Mouse (Mus musculus) erythroblast, embryonic 14.5 days (primary cell): ENCODE measurements around the gene Gm5136.

Source experiments
- GATA1 ChIP-seq: IDR thresholded peaks from 2 replicates; pipeline ENCODE4 v1.6.1; 2012; ENCODE audit warnings: low read length, inconsistent platforms, mixed read lengths
- TAL1 ChIP-seq: IDR thresholded peaks from 3 replicates; pipeline ENCODE4 v1.6.1; 2012; ENCODE audit warnings: low read length, inconsistent platforms, mixed read lengths

DNA sequence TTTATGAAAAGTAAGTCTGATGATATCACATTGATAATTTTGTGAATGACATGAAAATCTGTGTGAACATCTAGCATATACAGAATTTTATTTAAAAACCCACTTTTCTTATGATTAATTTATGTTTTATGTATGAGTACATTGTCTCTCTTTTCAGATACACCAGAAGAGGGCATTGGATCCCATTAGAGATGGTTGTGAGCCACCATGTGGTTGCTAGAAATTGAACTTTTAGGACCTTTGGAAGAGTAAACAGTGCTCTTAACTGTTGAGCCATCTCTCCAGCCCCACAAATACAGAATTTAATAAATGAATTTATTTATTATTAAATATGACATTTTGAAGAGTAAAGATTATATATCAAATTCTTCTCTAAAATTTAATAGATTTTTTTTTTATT, 42.3 kb downstream of the Gm5136 start:
- TF ChIP-seq GATA1 = no peak
- no peak for TF ChIP-seq TAL1
